Mouse (Mus musculus) embryonic facial prominence, embryonic 11.5 days (tissue): Measurements from ENCODE around the gene Zfp91. TPM values are rescaled to one million over a fixed set of nuclear protein-coding genes. Genes with fewer than 3 reads are reported as not detected.

Experiments
- ATAC-seq: fragments of 200-750 bp; cut with Nextera tagmentation; replicated peaks from 2 replicates; pipeline ENCODE4 v1.8.0; 2017; ENCODE audit warnings: low read depth; ENCODE audit not compliant: insufficient number of reproducible peaks, low FRiP score, low TSS enrichment
- DNase-seq: peaks from one replicate; pipeline ENCODE4 v3.0.0-alpha.2; 2015; ENCODE audit warnings: low spot score
- H3K27ac ChIP-seq: fragments of 300-500 bp; sonication (generic); replicated peaks from 2 replicates; pipeline ENCODE4 v1.5.1; 2014; ENCODE audit warnings: mild to moderate bottlenecking, low read depth, low read length, control low read depth
- H3K27me3 ChIP-seq: fragments of 300-500 bp; sonication (generic); 2 replicates; pipeline ENCODE4 v1.6.1; 2014; ENCODE audit warnings: mild to moderate bottlenecking, low read length, moderate library complexity, mixed read lengths; ENCODE audit not compliant: control insufficient read depth, insufficient read depth
- H3K36me3 ChIP-seq: fragments of 300-500 bp; sonication (generic); replicated peaks from 2 replicates; pipeline ENCODE4 v1.6.1; 2014; ENCODE audit warnings: low read depth, mild to moderate bottlenecking, low read length, moderate library complexity, mixed read lengths; ENCODE audit not compliant: control insufficient read depth, insufficient read depth
- H3K4me1 ChIP-seq: fragments of 300-500 bp; sonication (generic); 2 replicates; pipeline ENCODE4 v1.6.1; 2014; ENCODE audit warnings: low read length, mixed read lengths; ENCODE audit not compliant: control insufficient read depth, insufficient read depth
- H3K4me2 ChIP-seq: fragments of 300-500 bp; sonication (generic); 2 replicates; pipeline ENCODE4 v1.6.1; 2014; ENCODE audit warnings: low read depth, mild to moderate bottlenecking, control low read depth, low read length, moderate library complexity
- H3K4me3 ChIP-seq: fragments of 300-500 bp; sonication (generic); 2 replicates; pipeline ENCODE4 v1.5.1; 2014; ENCODE audit warnings: low read depth, low read length, control low read depth
- H3K9ac ChIP-seq: fragments of 300-500 bp; sonication (generic); replicated peaks from 2 replicates; pipeline ENCODE4 v1.6.1; 2014; ENCODE audit warnings: mild to moderate bottlenecking, control low read depth, low read length
- H3K9me3 ChIP-seq: fragments of 300-500 bp; sonication (generic); replicated peaks from 2 replicates; pipeline ENCODE4 v1.6.1; 2016; ENCODE audit warnings: mild to moderate bottlenecking, low read length, inconsistent platforms, mixed read lengths; ENCODE audit not compliant: control insufficient read depth
- WGBS: fragments of 180-500 bp; shearing (Covaris S2); extraction: QIAGEN DNeasy Blood & Tissue Kit; methylation state at CpG from one replicate; pipeline ENCODE4 v1.1.7; 2014; 5-methylcytosine and 5-hydroxymethylcytosine counted together
- polyA plus RNA-seq: library from polyadenylated mRNA; unstranded; fragments of >200 nt; fragmentation: Nextera tagmentation; extraction: Ambion mirVana; gene quantifications from 2 replicates; pipeline ENCODE4 v1.2.1, GENCODE M21; 2014

The Zfp91 gene
- polyA plus RNA-seq, 1 experiment from 2014 or later: 11.0 TPM

GRCm38 (mm10) chr19:12786803-12787395, 9.0 kb downstream of the Zfp91 start:
- DNase-seq: no peak
- H3K4me3 ChIP-seq: no peak overlapping the region
- WGBS: 81% methylated on average over 2 of the region's 2 CpGs

GRCm38 (mm10) chr19:12780437-12780836, 15.5 kb downstream of the Zfp91 start:
- ATAC-seq: no peak
- Histone ChIP-seq H3K4me3 (no peak overlapping the region), H3K36me3 (no peaks in the 10 kb centered on the region), H3K27me3 (no peaks in the 10 kb centered on the region), H3K9me3 (no peaks in the 10 kb centered on the region), H3K9ac (no peak overlapping the region), H3K4me2 (no peak overlapping the region), H3K4me1 (no peaks in the 10 kb centered on the region), H3K27ac (no peak overlapping the region)
- no peak for DNase-seq

More at GRCm38 (mm10) chr19:12786803-12787395, 9.0 kb downstream of the Zfp91 start:
- H3K9me3 ChIP-seq: no peaks in the 10 kb centered on the region
- H3K36me3 ChIP-seq: no peaks in the 10 kb centered on the region
- no peak for ATAC-seq
- H3K27me3 ChIP-seq: no peaks in the 10 kb centered on the region
- H3K4me2 ChIP-seq: no peak overlapping the region
- no peaks in the 10 kb centered on the region for H3K4me1 ChIP-seq
- no peak overlapping the region for H3K9ac ChIP-seq
- no peak overlapping the region for H3K27ac ChIP-seq

GRCm38 (mm10) chr19:12770888-12771287, 25.0 kb downstream of the Zfp91 start:
- no peaks in the 10 kb centered on the region; the same call in 1 of the 2 replicates for H3K36me3 ChIP-seq
- WGBS: 94% methylated on average over 5 of the region's 5 CpGs

GRCm38 (mm10) chr19:12765308-12765707, 30.6 kb downstream of the Zfp91 start, which contains the start of gene Cntf:
Cntf (minus strand) TSS chr19:12765632.
- ATAC-seq: no peak
- H3K27ac ChIP-seq: no peak within 1 kb of the TSS
- H3K9me3 ChIP-seq: no peaks in the 10 kb centered on the region
- H3K4me1 ChIP-seq: no peaks in the 10 kb centered on the region
- H3K4me2 ChIP-seq: no peak within 1 kb of the TSS
- DNase-seq: no peak
- no peak within 1 kb of the TSS for H3K4me3 ChIP-seq
- WGBS: 66% methylated on average over 7 of the region's 7 CpGs
- no peak within 1 kb of the TSS for H3K9ac ChIP-seq
- H3K27me3 ChIP-seq: no peaks in the 10 kb centered on the region
- H3K36me3 ChIP-seq: no peaks in the 10 kb centered on the region; the same call in 1 of the 2 replicates

More at GRCm38 (mm10) chr19:12770888-12771287, 25.0 kb downstream of the Zfp91 start:
- no peak overlapping the region for H3K9ac ChIP-seq
- H3K27ac ChIP-seq: no peak overlapping the region
- no peak for ATAC-seq
- H3K4me1 ChIP-seq: no peaks in the 10 kb centered on the region
- no peaks in the 10 kb centered on the region for H3K27me3 ChIP-seq
- H3K9me3 ChIP-seq: no peaks in the 10 kb centered on the region
- no peak for DNase-seq
- no peak overlapping the region for H3K4me2 ChIP-seq
- no peak overlapping the region for H3K4me3 ChIP-seq

- Histone ChIP-seq H3K27me3 (no peaks in the 10 kb centered on the region), H3K4me2 (no peak overlapping the region), H3K27ac (no peak overlapping the region), H3K4me1 (no peaks in the 10 kb centered on the region), H3K4me3 (no peak overlapping the region), H3K9me3 (no peaks in the 10 kb centered on the region), H3K36me3 (no peaks in the 10 kb centered on the region), H3K9ac (no peak overlapping the region)
- DNase-seq (no peak), ATAC-seq (no peak)
- 63% methylated on average over 2 of the region's 2 CpGs for WGBS
These were observed 33.5 kb downstream of the Zfp91 start for GRCm38 (mm10) chr19:12762212-12763130.

- Histone ChIP-seq H3K27me3 (no peaks in the 10 kb centered on the region), H3K9me3 (no peaks in the 10 kb centered on the region), H3K4me3 (no peak overlapping the region), H3K4me1 (no peaks in the 10 kb centered on the region), H3K4me2 (no peak overlapping the region), H3K36me3 (no peaks in the 10 kb centered on the region), H3K9ac (no peak overlapping the region), H3K27ac (no peak overlapping the region)
- DNase-seq: no peak
- ATAC-seq: no peak
- WGBS: 86% methylated on average over 2 of the region's 2 CpGs
These were observed 36.3 kb downstream of the Zfp91 start for GRCm38 (mm10) chr19:12759656-12760055.

- H3K36me3 ChIP-seq: no peaks in the 10 kb centered on the region
- H3K4me1 ChIP-seq: no peaks in the 10 kb centered on the region
- 83% methylated on average over 1 of the region's 1 CpGs for WGBS
- DNase-seq (no peak), ATAC-seq (no peak)
- no peak overlapping the region for H3K4me2 ChIP-seq
- H3K27ac ChIP-seq: no peak overlapping the region
- H3K27me3 ChIP-seq: no peaks in the 10 kb centered on the region
- H3K9ac ChIP-seq: no peak overlapping the region
- no peaks in the 10 kb centered on the region for H3K9me3 ChIP-seq
- H3K4me3 ChIP-seq: no peak overlapping the region
These were observed 36.9 kb downstream of the Zfp91 start for GRCm38 (mm10) chr19:12758936-12759478.

- no peak overlapping the region for H3K4me2 ChIP-seq
- H3K27ac ChIP-seq: no peak overlapping the region
- no peaks in the 10 kb centered on the region for H3K4me1 ChIP-seq
- no peak overlapping the region for H3K4me3 ChIP-seq
- DNase-seq: no peak
- no peak for ATAC-seq
- no peaks in the 10 kb centered on the region for H3K27me3 ChIP-seq
- no peak overlapping the region for H3K9ac ChIP-seq
- no peaks in the 10 kb centered on the region for H3K9me3 ChIP-seq
- H3K36me3 ChIP-seq: no peaks in the 10 kb centered on the region
- 85% methylated on average over 3 of the region's 3 CpGs for WGBS
These were observed 39.6 kb downstream of the Zfp91 start for GRCm38 (mm10) chr19:12756286-12756685.
